Comparison of ENCODE assay signal across 8 mouse cellular contexts in genomic region chr4:154637468-154638319, GRCm38 (mm10). TPM values are rescaled to one million over a fixed set of nuclear protein-coding genes. Genes with fewer than 3 reads are reported as not detected.
DNase-seq lines count a peak whose midpoint lies in the region; ATAC-seq and TF ChIP-seq lines count a peak whose summit lies in the region.

No protein-coding gene starts in this region.

- peak overlapping the region; percentile 99 for H3K9ac ChIP-seq in heart, embryonic 14.5 days (ENCODE audit: low read length)
- peak overlapping the region; percentile 43; the same call in 1 of the 2 replicates for H3K9ac ChIP-seq in liver, embryonic 11.5 days (ENCODE audit: low read depth, low read length)

- peak overlapping the region; percentile 84 for H3K4me2 ChIP-seq in heart, embryonic 14.5 days (ENCODE audit: low read length)
- H3K4me2 ChIP-seq in liver, embryonic 11.5 days = peak overlapping the region; percentile 57

- H3K4me1 ChIP-seq in heart, embryonic 14.5 days (ENCODE audit: control insufficient read depth in 2 of 2, insufficient read depth in 2 of 2, low read length in 2 of 2) = peaks cover 22 to 32% of the 10 kb centered on the region in 2 experiments
- no peaks in the 10 kb centered on the region; the same call in none of the 2 replicates for H3K4me1 ChIP-seq in liver, embryonic 11.5 days (replicated peaks; ENCODE audit: control insufficient read depth, insufficient read depth, low read length)

- H3K4me3 ChIP-seq in layer of hippocampus, adult 2 months = peak overlapping the region; percentile 52
- peak overlapping the region; percentile 57 to 86 for H3K4me3 ChIP-seq in heart, embryonic 14.5 days (ENCODE audit: control insufficient read depth in 1 of 2, insufficient read depth in 1 of 2, low read depth in 1 of 2, low read length in 2 of 2)
- H3K4me3 ChIP-seq in liver, embryonic 11.5 days (ENCODE audit: low read depth, low read length) = peak overlapping the region; percentile 46

- 2% methylated on average over 69 of the region's 73 CpGs for WGBS in heart, embryonic 14.5 days
- WGBS in liver, embryonic 11.5 days = 2% methylated on average over 70 of the region's 73 CpGs

- H3K36me3 ChIP-seq in heart, embryonic 14.5 days (ENCODE audit: control insufficient read depth, insufficient read depth, low read length) = no peaks in the 10 kb centered on the region
- H3K36me3 ChIP-seq in liver, embryonic 11.5 days (ENCODE audit: control insufficient read depth, insufficient read depth, low read length) = no peaks in the 10 kb centered on the region

- no peak for DNase-seq in layer of hippocampus, adult 2 months (ENCODE audit: low spot score in 2 of 2)
- no peak for DNase-seq in layer of hippocampus, postnatal 14 days (ENCODE audit: low spot score in 2 of 2)
- peak; percentile 48 for DNase-seq in liver, embryonic 11.5 days (ENCODE audit: low spot score)
- peak; percentile 25 for DNase-seq in retina, postnatal 1 day
- no peak for DNase-seq in cerebellum, postnatal 25 days
- DNase-seq in right cerebral cortex, postnatal 25 days = no peak
- no peak for DNase-seq in urinary bladder, adult 2 months (ENCODE audit: low spot score)

- peak overlapping the region; percentile 92 for H3K27ac ChIP-seq in layer of hippocampus, adult 2 months
- H3K27ac ChIP-seq in heart, embryonic 14.5 days (replicated peaks in 1 of 2; ENCODE audit: control insufficient read depth in 1 of 2, insufficient read depth in 1 of 2, low read depth in 2 of 2, low read length in 2 of 2) = peak overlapping the region; percentile 58 to 97
- H3K27ac ChIP-seq in liver, embryonic 11.5 days (ENCODE audit: low read depth, low read length) = peak overlapping the region; percentile 25; the same call in 1 of the 2 replicates

- no peak for ATAC-seq in heart, embryonic 14.5 days (ENCODE audit: insufficient number of reproducible peaks, insufficient read depth, low FRiP score, low read depth)
- no peak for ATAC-seq in liver, embryonic 11.5 days (replicated peaks; ENCODE audit: low FRiP score)

- H3K27me3 ChIP-seq in heart, embryonic 14.5 days (ENCODE audit: control insufficient read depth, insufficient read depth, low read length) = peaks cover 57% of the 10 kb centered on the region
- H3K27me3 ChIP-seq in liver, embryonic 11.5 days (replicated peaks; ENCODE audit: control insufficient read depth, insufficient read depth, low read length) = peaks cover 100% of the 10 kb centered on the region

- no peaks in the 10 kb centered on the region for H3K9me3 ChIP-seq in heart, embryonic 14.5 days (ENCODE audit: control insufficient read depth, low read length)
- no peaks in the 10 kb centered on the region for H3K9me3 ChIP-seq in liver, embryonic 11.5 days (ENCODE audit: control insufficient read depth, low read length)

- TF ChIP-seq CTCF in layer of hippocampus, adult 2 months (conservative IDR thresholded peaks at IDR 0.05) = no peak

RNA-seq across cellular contexts. Expression of gene Prdm16, which starts 1.0 kb away (rescaled TPM):
- total RNA-seq in layer of hippocampus, adult 2 months (2021) = 10 to 100 TPM; 10.8 to 11.5 TPM
- 10 to 100 TPM; 12.0 to 15.3 TPM for total RNA-seq in layer of hippocampus, postnatal 14 days (2021)
- 18.1 and 19.5 TPM in 2 replicates for polyA plus RNA-seq in heart, embryonic 14.5 days (2014; fragmentation: Nextera tagmentation; extraction: Ambion mirVana)
- polyA plus RNA-seq in liver, embryonic 11.5 days (2014; fragmentation: Nextera tagmentation; extraction: Ambion mirVana) = 7.0 and 7.2 TPM in 2 replicates
- polyA plus RNA-seq in urinary bladder, adult 2 months (2012; rRNA removed) = 6.2 and 6.4 TPM in 2 replicates

RNA-seq across cellular contexts. Expression of gene Actrt2, which starts 30.0 kb away (rescaled TPM):
- not detected for total RNA-seq in layer of hippocampus, adult 2 months (2021)
- total RNA-seq in layer of hippocampus, postnatal 14 days (2021) = not detected
- polyA plus RNA-seq in heart, embryonic 14.5 days (2014; fragmentation: Nextera tagmentation; extraction: Ambion mirVana) = not detected in 2 replicates
- polyA plus RNA-seq in liver, embryonic 11.5 days (2014; fragmentation: Nextera tagmentation; extraction: Ambion mirVana) = not detected in 2 replicates
- polyA plus RNA-seq in urinary bladder, adult 2 months (2012; rRNA removed) = not detected in 2 replicates

Comparison
In these comparisons a context has a peak if more than half of its experiments do, and no peak if none do; other contexts are left out.
1. DNase-seq: peak in liver, embryonic 11.5 days (single experiment) and retina, postnatal 1 day (single experiment); none in layer of hippocampus, adult 2 months (0 of 2), layer of hippocampus, postnatal 14 days (0 of 2), cerebellum, postnatal 25 days (0 of 2), right cerebral cortex, postnatal 25 days (single experiment) and urinary bladder, adult 2 months (single experiment).
2. H3K27ac ChIP-seq: peak in every context shown above with its lines; median percentile 92 in layer of hippocampus, adult 2 months; 78 in heart, embryonic 14.5 days; 25 in liver, embryonic 11.5 days.
3. Peak in every context shown above with its lines, with median percentiles within 50 percentile points of each other: H3K4me3 ChIP-seq.